Mouse (Mus musculus): ENCODE measurements around the gene Ccn1. TPM values are rescaled to one million over a fixed set of nuclear protein-coding genes. Genes with fewer than 3 reads are reported as not detected.

Ccn1 gene
- polyA plus RNA-seq, 1 experiment = 6.1 TPM

- 0 out of 2 replicates have a peak, but pooled peaks cover 1% of the 10 kb centered on the region for H3K36me3 ChIP-seq (ENCODE audit: control insufficient read depth, insufficient read depth, low read length)
- peak overlapping the region; percentile 78 for H3K4me3 ChIP-seq (ENCODE audit: low read depth, low read length)
- H3K27me3 ChIP-seq (ENCODE audit: control insufficient read depth, insufficient read depth, low read length) = peaks cover 4% of the 10 kb centered on the region; the same call in 1 of the 2 replicates
- TF ChIP-seq CTCF (IDR thresholded peaks at IDR 0.05; ENCODE audit: extremely low read depth, insufficient read length, insufficient replicate concordance, low read depth, low read length) = no peak
- TF ChIP-seq POLR2A (IDR thresholded peaks at IDR 0.05; ENCODE audit: low read depth, low read length) = no peak
- H3K27ac ChIP-seq (ENCODE audit: insufficient read depth, low read depth, low read length) = peak overlapping the region; percentile 46
- WGBS = 13% methylated on average over 18 of the region's 18 CpGs
- peaks cover 6% of the 10 kb centered on the region; the same call in 1 of the 2 replicates for H3K4me1 ChIP-seq (ENCODE audit: control insufficient read depth, insufficient read depth, insufficient read length, low read length)
These were observed 674 bp upstream of the Ccn1 start for GRCm38 (mm10) chr3:145650298-145651011.

- Histone ChIP-seq H3K27ac (ENCODE audit: insufficient read depth, low read depth, low read length) (peak overlapping the region; percentile 74), H3K36me3 (ENCODE audit: control insufficient read depth, insufficient read depth, low read length) (0 out of 2 replicates have a peak, but pooled peaks cover 1% of the 10 kb centered on the region), H3K27me3 (ENCODE audit: control insufficient read depth, insufficient read depth, low read length) (peaks cover 4% of the 10 kb centered on the region; the same call in 1 of the 2 replicates), H3K4me3 (ENCODE audit: low read depth, low read length) (peak overlapping the region; percentile 78), H3K4me1 (ENCODE audit: control insufficient read depth, insufficient read depth, insufficient read length, low read length) (0 out of 2 replicates have a peak, but pooled peaks cover 4% of the 10 kb centered on the region)
- peak; percentile 22; the same call in 1 of the 2 replicates for TF ChIP-seq CTCF (IDR thresholded peaks at IDR 0.05; ENCODE audit: extremely low read depth, insufficient read length, insufficient replicate concordance, low read depth, low read length)
- TF ChIP-seq POLR2A (IDR thresholded peaks at IDR 0.05; ENCODE audit: low read depth, low read length) = no peak
- 2% methylated on average over 49 of the region's 49 CpGs for WGBS
These were observed 560 bp downstream of the Ccn1 start for GRCm38 (mm10) chr3:145648991-145649851.

- 0 out of 2 replicates have a peak, but pooled peaks cover 1% of the 10 kb centered on the region for H3K36me3 ChIP-seq (ENCODE audit: control insufficient read depth, insufficient read depth, low read length)
- peak overlapping the region; percentile 78 for H3K4me3 ChIP-seq (ENCODE audit: low read depth, low read length)
- peaks cover under 1% of the 10 kb centered on the region; the same call in 1 of the 2 replicates for H3K4me1 ChIP-seq (ENCODE audit: control insufficient read depth, insufficient read depth, insufficient read length, low read length)
- TF ChIP-seq CTCF (IDR thresholded peaks at IDR 0.05; ENCODE audit: extremely low read depth, insufficient read length, insufficient replicate concordance, low read depth, low read length) (no peak), POLR2A (IDR thresholded peaks at IDR 0.05; ENCODE audit: low read depth, low read length) (no peak)
- H3K27ac ChIP-seq (ENCODE audit: insufficient read depth, low read depth, low read length) = no peak overlapping the region; the same call in 1 of the 2 replicates
- 55% methylated on average over 26 of the region's 26 CpGs for WGBS
- peaks cover 4% of the 10 kb centered on the region; the same call in 1 of the 2 replicates for H3K27me3 ChIP-seq (ENCODE audit: control insufficient read depth, insufficient read depth, low read length)
These were observed 1.5 kb downstream of the Ccn1 start for GRCm38 (mm10) chr3:145648097-145648931.

- peaks cover 4% of the 10 kb centered on the region; the same call in 1 of the 2 replicates for H3K27me3 ChIP-seq (ENCODE audit: control insufficient read depth, insufficient read depth, low read length)
- WGBS = 94% methylated on average over 18 of the region's 18 CpGs
- H3K4me1 ChIP-seq (ENCODE audit: control insufficient read depth, insufficient read depth, insufficient read length, low read length) = no peaks in the 10 kb centered on the region; the same call in 1 of the 2 replicates
- TF ChIP-seq POLR2A (IDR thresholded peaks at IDR 0.05; ENCODE audit: low read depth, low read length) (no peak), CTCF (IDR thresholded peaks at IDR 0.05; ENCODE audit: extremely low read depth, insufficient read length, insufficient replicate concordance, low read depth, low read length) (no peak)
- H3K36me3 ChIP-seq (ENCODE audit: control insufficient read depth, insufficient read depth, low read length) = 0 out of 2 replicates have a peak, but pooled peaks cover 1% of the 10 kb centered on the region
- H3K27ac ChIP-seq (ENCODE audit: insufficient read depth, low read depth, low read length) = no peak overlapping the region
- H3K4me3 ChIP-seq (ENCODE audit: low read depth, low read length) = no peak overlapping the region
These were observed 2.4 kb downstream of the Ccn1 start for GRCm38 (mm10) chr3:145647416-145647815.

- Histone ChIP-seq H3K36me3 (ENCODE audit: control insufficient read depth, insufficient read depth, low read length) (0 out of 2 replicates have a peak, but pooled peaks cover 1% of the 10 kb centered on the region), H3K4me1 (ENCODE audit: control insufficient read depth, insufficient read depth, insufficient read length, low read length) (no peaks in the 10 kb centered on the region; the same call in 1 of the 2 replicates), H3K4me3 (ENCODE audit: low read depth, low read length) (no peak overlapping the region), H3K27ac (ENCODE audit: insufficient read depth, low read depth, low read length) (no peak overlapping the region), H3K27me3 (ENCODE audit: control insufficient read depth, insufficient read depth, low read length) (peaks cover 4% of the 10 kb centered on the region; the same call in 1 of the 2 replicates)
- WGBS = 88% methylated on average over 2 of the region's 2 CpGs
- no peak for TF ChIP-seq POLR2A (IDR thresholded peaks at IDR 0.05; ENCODE audit: low read depth, low read length)
- no peak for TF ChIP-seq CTCF (IDR thresholded peaks at IDR 0.05; ENCODE audit: extremely low read depth, insufficient read length, insufficient replicate concordance, low read depth, low read length)
These were observed 3.1 kb downstream of the Ccn1 start for GRCm38 (mm10) chr3:145646666-145647065.

GRCm38 (mm10) chr3:145646009-145646408 lies 3.8 kb downstream of the Ccn1 start:
- H3K4me1 ChIP-seq (ENCODE audit: control insufficient read depth, insufficient read depth, insufficient read length, low read length) = no peaks in the 10 kb centered on the region; the same call in 1 of the 2 replicates
- WGBS = 86% methylated on average over 3 of the region's 3 CpGs
- H3K4me3 ChIP-seq (ENCODE audit: low read depth, low read length) = no peak overlapping the region
- no peak for TF ChIP-seq POLR2A (IDR thresholded peaks at IDR 0.05; ENCODE audit: low read depth, low read length)
- no peak for TF ChIP-seq CTCF (IDR thresholded peaks at IDR 0.05; ENCODE audit: extremely low read depth, insufficient read length, insufficient replicate concordance, low read depth, low read length)
- no peak overlapping the region for H3K27ac ChIP-seq (ENCODE audit: insufficient read depth, low read depth, low read length)
- 0 out of 2 replicates have a peak, but pooled peaks cover 1% of the 10 kb centered on the region for H3K36me3 ChIP-seq (ENCODE audit: control insufficient read depth, insufficient read depth, low read length)
- peaks cover 4% of the 10 kb centered on the region; the same call in 1 of the 2 replicates for H3K27me3 ChIP-seq (ENCODE audit: control insufficient read depth, insufficient read depth, low read length)

Data from small intestine, adult 2 months (tissue).